Mouse (Mus musculus): ENCODE data around the gene Gm45785. TPM values are rescaled to one million over a fixed set of nuclear protein-coding genes. Genes with fewer than 3 reads are reported as not detected.

Gm45785 gene
- polyA plus RNA-seq, 1 experiment from 2014 or later: not detected

DNA sequence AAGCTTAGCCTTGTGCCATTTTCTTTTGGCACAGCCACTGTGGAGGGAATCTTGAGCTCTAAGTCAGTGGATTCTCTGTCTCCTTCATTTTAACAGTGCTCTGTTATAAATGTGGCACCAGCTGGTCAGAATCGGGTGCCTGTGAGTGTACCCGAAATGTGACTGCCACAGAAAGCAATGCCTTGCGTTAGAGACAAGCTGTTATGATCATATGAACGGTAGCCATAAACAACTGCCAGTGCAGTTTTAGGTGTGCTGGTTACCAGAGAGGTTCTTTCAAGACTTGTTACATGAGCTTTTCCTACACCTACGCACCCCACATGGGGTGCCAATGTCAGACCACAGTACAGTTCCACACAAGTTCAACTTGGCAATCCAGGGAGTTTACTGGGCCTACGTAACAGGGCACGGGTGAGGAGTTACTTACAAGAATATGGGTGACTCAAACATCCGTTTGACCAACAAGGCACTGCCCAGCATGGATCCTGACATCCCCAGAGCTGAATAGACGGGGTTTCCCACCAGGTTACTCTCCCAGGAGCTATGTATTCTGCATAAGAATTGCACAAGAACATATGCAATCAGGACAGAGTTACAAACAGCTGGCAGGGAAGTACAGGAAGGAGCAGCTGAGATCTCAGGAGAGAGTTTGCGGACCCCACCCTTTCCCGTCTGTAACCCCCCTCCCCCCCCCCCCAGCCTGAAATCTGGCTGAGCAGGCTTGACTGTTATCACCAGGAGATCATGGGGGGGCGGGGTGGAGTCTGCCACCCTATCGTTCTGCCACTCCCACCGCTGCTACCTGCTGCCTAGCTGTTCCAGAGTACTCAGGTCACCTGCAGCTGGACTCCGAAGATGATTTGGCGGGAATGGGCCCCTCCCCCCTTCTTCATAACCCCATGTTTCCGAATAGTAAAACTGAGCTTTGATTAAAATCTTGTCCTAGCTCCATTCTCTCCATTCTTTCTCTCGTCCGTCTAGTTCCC, 15.1 kb downstream of the Gm45785 start:
- Histone ChIP-seq H3K4me1 (ENCODE audit: control insufficient read depth, insufficient read depth, low read length) (no peaks in the 10 kb centered on the region), H3K36me3 (ENCODE audit: control insufficient read depth, insufficient read depth, low read length) (no peaks in the 10 kb centered on the region)
- 39% methylated on average over 19 of the region's 19 CpGs for WGBS

DNA sequence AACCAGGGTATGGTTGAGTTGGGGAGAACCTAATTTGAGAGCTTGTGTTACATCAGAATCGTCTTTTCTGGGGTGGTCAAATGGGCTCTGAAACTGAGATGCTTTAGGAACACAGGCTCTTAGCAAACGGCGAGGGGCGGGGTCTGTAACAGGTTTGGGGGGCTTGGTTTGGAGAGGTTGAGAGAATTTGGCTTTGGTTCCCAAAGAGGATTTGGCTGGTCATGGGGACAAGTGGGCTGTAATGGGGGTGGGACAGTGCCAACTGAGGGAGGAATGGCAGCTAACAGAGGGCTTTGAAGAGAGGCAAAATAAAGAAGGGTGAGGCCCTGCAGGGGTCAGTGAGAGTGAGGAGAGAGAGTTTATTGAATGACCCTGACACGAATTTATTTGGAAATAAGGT, 16.6 kb downstream of the Gm45785 start:
- no peaks in the 10 kb centered on the region for H3K4me1 ChIP-seq (ENCODE audit: control insufficient read depth, insufficient read depth, low read length)
- no peak for ATAC-seq
- no peak overlapping the region for H3K4me3 ChIP-seq (ENCODE audit: low read depth, low read length)
- H3K27me3 ChIP-seq (replicated peaks; ENCODE audit: control insufficient read depth, insufficient read depth, low read length): 0 out of 2 replicates have a peak, but pooled peaks cover 8% of the 10 kb centered on the region
- no peak overlapping the region for H3K4me2 ChIP-seq (ENCODE audit: low read length)
- no peak overlapping the region for H3K27ac ChIP-seq (ENCODE audit: low read depth, low read length)
- H3K36me3 ChIP-seq (ENCODE audit: control insufficient read depth, insufficient read depth, low read length): no peaks in the 10 kb centered on the region
- H3K9me3 ChIP-seq (replicated peaks; ENCODE audit: control insufficient read depth, low read length): no peaks in the 10 kb centered on the region
- no peak for DNase-seq (ENCODE audit: low spot score)
- no peak overlapping the region for H3K9ac ChIP-seq (ENCODE audit: low read length)
- 65% methylated on average over 5 of the region's 5 CpGs for WGBS

More for the DNA sequence above, 15.1 kb downstream of the Gm45785 start:
- ATAC-seq (no peak), DNase-seq (ENCODE audit: low spot score) (no peak)
- Histone ChIP-seq H3K4me3 (ENCODE audit: low read depth, low read length) (no peak overlapping the region), H3K4me2 (ENCODE audit: low read length) (no peak overlapping the region), H3K27me3 (replicated peaks; ENCODE audit: control insufficient read depth, insufficient read depth, low read length) (0 out of 2 replicates have a peak, but pooled peaks cover 8% of the 10 kb centered on the region), H3K27ac (ENCODE audit: low read depth, low read length) (no peak overlapping the region), H3K9ac (ENCODE audit: low read length) (no peak overlapping the region), H3K9me3 (replicated peaks; ENCODE audit: control insufficient read depth, low read length) (no peaks in the 10 kb centered on the region)

DNA sequence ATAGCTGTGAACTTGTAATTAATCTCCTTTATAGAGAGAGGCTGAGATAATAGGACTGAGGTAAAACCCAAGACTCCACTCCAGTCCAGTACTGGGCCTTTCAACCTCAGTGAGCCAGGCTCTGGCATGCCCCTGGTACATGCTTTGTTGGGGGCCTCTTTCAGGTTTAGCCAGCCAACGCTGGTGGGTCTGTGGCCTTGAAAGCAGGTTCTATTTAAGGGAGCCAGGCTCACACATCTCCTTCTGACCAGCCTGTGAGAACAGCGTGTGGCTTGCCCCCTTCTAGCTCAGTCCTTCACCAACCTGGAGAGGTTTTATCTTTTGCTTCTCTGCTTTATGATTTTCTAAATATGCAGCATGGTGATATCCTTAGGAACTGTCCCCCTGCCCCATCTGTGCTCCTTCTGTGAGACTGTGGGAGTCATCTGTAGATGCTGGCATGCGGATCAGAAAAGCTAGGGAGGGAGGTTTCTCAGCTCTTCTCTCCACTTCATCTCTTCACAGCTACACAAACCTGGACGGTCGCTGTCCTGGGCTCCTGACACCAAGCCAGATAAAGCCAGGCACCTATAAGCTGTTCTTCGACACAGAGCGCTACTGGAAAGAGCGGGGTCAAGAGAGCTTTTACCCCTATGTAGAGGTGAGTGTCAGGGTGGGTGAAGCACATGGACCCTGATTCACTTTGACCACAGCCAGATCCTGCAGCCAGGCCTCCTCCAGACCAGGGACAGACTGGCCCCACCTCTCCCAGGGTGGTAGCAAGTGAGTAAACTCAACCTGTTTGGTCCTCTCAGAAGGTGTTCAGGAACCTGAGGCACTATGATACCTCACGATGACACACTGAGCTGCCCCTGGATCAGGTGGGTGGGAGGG, 19.7 kb downstream of the Gm45785 start:
- WGBS: 76% methylated on average over 9 of the region's 9 CpGs

DNA sequence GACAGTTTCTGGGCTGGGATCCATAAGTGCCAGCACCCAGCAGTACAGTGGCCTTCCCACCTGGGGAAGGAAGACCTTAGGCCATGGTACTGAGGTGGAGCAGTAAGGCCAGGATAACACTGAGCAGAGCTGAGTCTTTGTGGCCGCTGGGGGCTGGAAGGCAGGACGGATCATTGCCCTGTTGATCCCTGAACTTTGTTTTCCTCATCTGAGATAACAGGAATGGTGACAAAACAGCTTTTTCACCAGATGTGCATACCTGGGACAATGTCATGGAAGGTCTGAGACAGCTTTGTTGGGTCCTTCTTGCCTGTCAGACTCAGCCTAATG, 20.4 kb downstream of the Gm45785 start:
- no peak overlapping the region for H3K27ac ChIP-seq (ENCODE audit: low read depth, low read length)
- no peak overlapping the region for H3K9ac ChIP-seq (ENCODE audit: low read length)
- no peak overlapping the region for H3K4me3 ChIP-seq (ENCODE audit: low read depth, low read length)
- H3K4me1 ChIP-seq (ENCODE audit: control insufficient read depth, insufficient read depth, low read length): no peaks in the 10 kb centered on the region
- H3K36me3 ChIP-seq (ENCODE audit: control insufficient read depth, insufficient read depth, low read length): no peaks in the 10 kb centered on the region
- H3K9me3 ChIP-seq (replicated peaks; ENCODE audit: control insufficient read depth, low read length): no peaks in the 10 kb centered on the region
- DNase-seq (ENCODE audit: low spot score) (no peak), ATAC-seq (no peak)
- WGBS: 82% methylated on average over 2 of the region's 2 CpGs
- 0 out of 2 replicates have a peak, but pooled peaks cover under 1% of the 10 kb centered on the region for H3K27me3 ChIP-seq (replicated peaks; ENCODE audit: control insufficient read depth, insufficient read depth, low read length)
- no peak overlapping the region for H3K4me2 ChIP-seq (ENCODE audit: low read length)

More for the DNA sequence above, 19.7 kb downstream of the Gm45785 start:
- no peak for DNase-seq (ENCODE audit: low spot score)
- no peak overlapping the region for H3K4me3 ChIP-seq (ENCODE audit: low read depth, low read length)
- H3K9me3 ChIP-seq (replicated peaks; ENCODE audit: control insufficient read depth, low read length): no peaks in the 10 kb centered on the region
- H3K27ac ChIP-seq (ENCODE audit: low read depth, low read length): no peak overlapping the region
- H3K4me2 ChIP-seq (ENCODE audit: low read length): no peak overlapping the region
- ATAC-seq: no peak
- H3K9ac ChIP-seq (ENCODE audit: low read length): no peak overlapping the region
- H3K36me3 ChIP-seq (ENCODE audit: control insufficient read depth, insufficient read depth, low read length): no peaks in the 10 kb centered on the region
- no peaks in the 10 kb centered on the region for H3K4me1 ChIP-seq (ENCODE audit: control insufficient read depth, insufficient read depth, low read length)
- H3K27me3 ChIP-seq (replicated peaks; ENCODE audit: control insufficient read depth, insufficient read depth, low read length): 0 out of 2 replicates have a peak, but pooled peaks cover 4% of the 10 kb centered on the region

DNA sequence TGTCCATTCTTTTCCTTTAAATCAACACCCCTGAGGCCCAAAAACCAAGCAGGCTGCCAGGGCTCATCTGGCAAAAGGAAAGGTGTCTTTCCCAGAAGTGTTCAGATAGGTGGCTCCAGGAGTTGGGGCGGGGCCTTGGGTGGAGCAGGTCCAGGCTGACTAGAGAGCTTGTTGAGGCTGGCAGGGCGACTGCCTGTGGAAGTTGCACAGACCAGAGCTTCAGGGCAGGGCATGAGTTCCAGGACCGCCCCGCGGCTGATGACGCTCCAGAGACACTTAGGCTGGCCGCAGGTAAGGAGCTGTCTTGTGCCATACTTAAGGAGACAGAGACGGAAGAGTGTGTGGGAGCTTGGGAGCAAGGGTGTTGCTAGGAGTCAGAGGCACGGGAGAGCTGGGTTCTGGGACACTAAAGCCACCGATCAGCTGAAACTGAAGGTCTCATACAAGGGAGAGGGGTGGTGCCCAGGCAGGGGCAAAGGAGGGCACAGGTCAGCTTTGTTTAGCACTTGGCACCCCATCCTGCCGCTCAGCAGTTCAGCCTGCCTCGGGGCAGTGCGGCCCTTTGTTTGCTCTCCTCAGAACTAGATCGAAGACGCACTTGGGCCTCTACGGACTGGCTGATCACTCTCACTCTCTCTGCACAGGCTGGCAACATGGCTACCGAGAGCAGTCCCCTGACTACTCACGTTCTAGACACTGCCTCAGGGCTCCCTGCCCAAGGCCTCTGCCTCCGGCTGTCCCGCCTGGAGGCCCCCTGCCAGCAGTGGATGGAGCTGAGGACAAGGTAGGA, 21.0 kb downstream of the Gm45785 start, which contains the start of gene Urah:
Gene Urah, plus strand, starts transcription at position 51 of the 790 bp plus-strand sequence.
- DNase-seq (ENCODE audit: low spot score) (no peak), ATAC-seq (no peak)
- 43% methylated on average over 20 of the region's 20 CpGs for WGBS
- H3K27me3 ChIP-seq (replicated peaks; ENCODE audit: control insufficient read depth, insufficient read depth, low read length): no peaks in the 10 kb centered on the region
- H3K36me3 ChIP-seq (ENCODE audit: control insufficient read depth, insufficient read depth, low read length): no peaks in the 10 kb centered on the region
- no peak within 1 kb of the TSS for H3K4me2 ChIP-seq (ENCODE audit: low read length)
- no peaks in the 10 kb centered on the region for H3K9me3 ChIP-seq (replicated peaks; ENCODE audit: control insufficient read depth, low read length)
- H3K4me1 ChIP-seq (ENCODE audit: control insufficient read depth, insufficient read depth, low read length): no peaks in the 10 kb centered on the region
- H3K4me3 ChIP-seq (ENCODE audit: low read depth, low read length): no peak within 1 kb of the TSS
- H3K9ac ChIP-seq (ENCODE audit: low read length): no peak within 1 kb of the TSS
- H3K27ac ChIP-seq (ENCODE audit: low read depth, low read length): no peak within 1 kb of the TSS

DNA sequence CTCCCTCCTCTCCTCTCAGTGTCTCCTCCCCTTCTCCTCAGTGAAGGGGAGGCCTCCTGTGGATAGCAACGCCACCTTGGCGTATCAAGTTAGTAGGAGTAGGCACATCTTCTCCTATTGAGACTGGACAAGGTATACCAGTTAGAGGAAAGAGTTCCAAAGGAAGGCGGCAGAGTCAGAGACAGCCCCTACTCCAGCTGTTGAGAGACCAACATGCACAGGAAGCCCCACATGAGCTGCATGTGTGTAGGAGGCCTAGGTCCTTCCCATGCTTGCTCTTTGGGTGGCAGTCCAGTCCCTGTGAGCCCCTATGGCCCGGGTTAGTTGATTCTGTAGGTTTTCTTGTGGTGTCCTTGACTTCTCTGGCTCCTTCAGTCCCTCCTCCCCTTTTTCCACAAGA, 22.8 kb downstream of the Gm45785 start:
- no peak for ATAC-seq

DNA sequence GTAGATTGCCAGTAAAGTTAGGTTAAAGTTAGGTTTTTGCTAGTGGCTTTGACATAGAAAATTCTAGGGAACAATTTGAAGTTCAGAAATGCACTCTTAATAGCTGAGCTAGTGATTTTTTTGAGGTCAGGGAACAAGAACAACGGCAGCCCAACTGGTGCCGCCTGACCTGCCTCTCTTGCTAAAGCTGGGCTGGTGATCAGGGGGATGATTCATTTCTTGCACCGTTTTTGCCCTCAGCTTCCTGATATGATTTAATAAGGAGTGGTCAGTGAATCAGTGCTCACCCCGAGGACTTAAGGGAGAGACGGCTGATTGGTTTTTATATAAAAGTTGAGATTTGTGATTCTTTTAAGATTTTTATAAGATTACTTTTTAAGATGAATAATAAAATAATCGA, 24.7 kb downstream of the Gm45785 start:
- H3K9me3 ChIP-seq (replicated peaks; ENCODE audit: control insufficient read depth, low read length): no peaks in the 10 kb centered on the region
- H3K27me3 ChIP-seq (replicated peaks; ENCODE audit: control insufficient read depth, insufficient read depth, low read length): no peaks in the 10 kb centered on the region; the same call in 1 of the 2 replicates
- H3K4me1 ChIP-seq (ENCODE audit: control insufficient read depth, insufficient read depth, low read length): no peaks in the 10 kb centered on the region
- no peak overlapping the region for H3K27ac ChIP-seq (ENCODE audit: low read depth, low read length)
- no peak for ATAC-seq
- no peak for DNase-seq (ENCODE audit: low spot score)
- H3K4me2 ChIP-seq (ENCODE audit: low read length): no peak overlapping the region
- H3K36me3 ChIP-seq (ENCODE audit: control insufficient read depth, insufficient read depth, low read length): no peaks in the 10 kb centered on the region
- H3K4me3 ChIP-seq (ENCODE audit: low read depth, low read length): no peak overlapping the region
- 80% methylated on average over 6 of the region's 6 CpGs for WGBS
- H3K9ac ChIP-seq (ENCODE audit: low read length): no peak overlapping the region

More for the DNA sequence above, 22.8 kb downstream of the Gm45785 start:
- DNase-seq (ENCODE audit: low spot score): no peak
- Histone ChIP-seq H3K27ac (ENCODE audit: low read depth, low read length) (no peak overlapping the region), H3K27me3 (replicated peaks; ENCODE audit: control insufficient read depth, insufficient read depth, low read length) (no peaks in the 10 kb centered on the region), H3K9ac (ENCODE audit: low read length) (no peak overlapping the region), H3K4me3 (ENCODE audit: low read depth, low read length) (no peak overlapping the region), H3K9me3 (replicated peaks; ENCODE audit: control insufficient read depth, low read length) (no peaks in the 10 kb centered on the region), H3K36me3 (ENCODE audit: control insufficient read depth, insufficient read depth, low read length) (no peaks in the 10 kb centered on the region), H3K4me2 (ENCODE audit: low read length) (no peak overlapping the region), H3K4me1 (ENCODE audit: control insufficient read depth, insufficient read depth, low read length) (no peaks in the 10 kb centered on the region)
- 83% methylated on average over 4 of the region's 4 CpGs for whole genome bisulfite sequencing

DNA sequence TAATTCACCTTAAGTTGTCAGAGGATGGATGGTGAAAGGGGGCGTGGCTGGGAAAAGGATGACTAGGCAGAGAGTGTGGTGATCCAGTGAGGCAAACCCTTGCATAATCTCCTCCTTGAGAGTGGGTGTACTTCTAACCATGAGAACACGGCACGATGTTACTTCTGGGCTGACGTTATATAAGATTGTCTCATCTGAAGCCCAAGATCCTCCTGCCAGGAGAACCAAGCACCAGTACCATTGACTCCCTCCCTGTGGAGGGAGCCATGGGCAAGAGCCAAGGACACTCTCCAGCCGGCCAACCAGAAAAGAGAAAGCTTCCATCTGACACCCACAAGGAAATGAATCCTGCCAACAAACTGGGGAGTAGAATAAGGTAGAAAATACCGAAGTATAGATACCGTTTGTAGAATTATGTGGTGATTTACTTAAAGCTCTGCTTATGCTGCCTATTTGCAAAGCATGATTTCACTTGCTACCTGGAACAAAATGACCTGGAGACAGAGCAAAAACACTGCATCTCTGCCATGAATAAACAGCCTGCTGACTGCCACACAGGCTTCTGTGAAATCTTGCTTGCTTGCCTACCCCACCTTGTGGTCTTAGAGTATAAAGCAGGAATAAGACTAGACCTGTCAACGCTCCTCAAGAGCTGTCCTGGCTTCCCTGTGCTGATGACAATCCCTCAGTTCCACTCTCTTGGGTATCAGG, 27.8 kb downstream of the Gm45785 start:
- no peak overlapping the region for H3K27ac ChIP-seq (ENCODE audit: low read depth, low read length)
- DNase-seq (ENCODE audit: low spot score) (peak; percentile 66), ATAC-seq (no peak)
- H3K27me3 ChIP-seq (replicated peaks; ENCODE audit: control insufficient read depth, insufficient read depth, low read length): no peaks in the 10 kb centered on the region; the same call in 1 of the 2 replicates
- no peak overlapping the region for H3K4me3 ChIP-seq (ENCODE audit: low read depth, low read length)
- no peaks in the 10 kb centered on the region for H3K9me3 ChIP-seq (replicated peaks; ENCODE audit: control insufficient read depth, low read length)
- no peak overlapping the region for H3K4me2 ChIP-seq (ENCODE audit: low read length)
- WGBS: 45% methylated on average over 8 of the region's 8 CpGs
- no peak overlapping the region for H3K9ac ChIP-seq (ENCODE audit: low read length)
- no peaks in the 10 kb centered on the region for H3K36me3 ChIP-seq (ENCODE audit: control insufficient read depth, insufficient read depth, low read length)
- no peaks in the 10 kb centered on the region for H3K4me1 ChIP-seq (ENCODE audit: control insufficient read depth, insufficient read depth, low read length)

Measured in forebrain, embryonic 14.5 days (tissue).